Mouse (Mus musculus): Measurements from ENCODE around the gene Fbxw8. TPM values are rescaled to one million over a fixed set of nuclear protein-coding genes. Genes with fewer than 3 reads are reported as not detected.

Gene Fbxw8
- polyA plus RNA-seq, 1 experiment from 2014 or later: 31.2 TPM

- no peak for DNase-seq (ENCODE audit: low spot score)
- peaks cover 64% of the 10 kb centered on the region for H3K27me3 ChIP-seq (ENCODE audit: insufficient read depth, poor library complexity, severe bottlenecking)
- H3K27ac ChIP-seq: peak overlapping the region; percentile 79
- H3K4me3 ChIP-seq: peak overlapping the region; percentile 79
- H3K4me1 ChIP-seq: peaks cover 62% of the 10 kb centered on the region
- 2% methylated on average over 79 of the region's 79 CpGs for whole genome bisulfite sequencing
- no peaks in the 10 kb centered on the region for H3K9me3 ChIP-seq
- H3K36me3 ChIP-seq: no peaks in the 10 kb centered on the region
Measured at GRCm38 (mm10) chr5:118028191-118029034, 126.9 kb downstream of the Fbxw8 start.

DNA sequence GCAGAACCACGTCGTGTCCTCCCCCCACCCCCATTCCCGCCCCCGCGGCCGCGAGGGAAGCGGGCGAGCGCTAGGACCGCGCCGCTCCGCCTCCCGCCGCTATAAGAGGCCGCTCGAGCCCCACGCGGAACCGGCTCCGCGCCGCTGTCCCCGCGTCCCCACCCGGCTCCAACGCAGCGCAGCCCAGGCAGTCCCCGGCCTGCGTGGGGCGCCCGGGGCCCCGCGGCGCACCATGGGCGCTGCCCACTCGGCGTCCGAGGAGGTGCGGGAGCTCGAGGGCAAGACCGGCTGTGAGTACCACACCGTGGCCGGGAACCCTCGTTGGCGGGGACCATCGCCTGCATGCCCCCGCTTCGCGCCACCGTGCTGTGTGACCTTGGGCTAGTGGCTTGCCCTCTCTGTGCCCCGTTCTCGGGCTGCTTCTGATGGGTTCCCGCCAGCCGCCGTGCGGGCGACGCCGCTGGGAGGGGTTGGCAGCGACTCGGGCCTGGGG is 127.5 kb downstream of the Fbxw8 start, which contains the start of gene Tesc:
TSS of gene Tesc (plus strand) at position 46 of the 493 bp plus-strand sequence.
- Histone ChIP-seq H3K36me3 (no peaks in the 10 kb centered on the region), H3K9me3 (no peaks in the 10 kb centered on the region), H3K4me1 (peaks cover 62% of the 10 kb centered on the region), H3K27ac (peak within 1 kb of the TSS; percentile 79), H3K27me3 (ENCODE audit: insufficient read depth, poor library complexity, severe bottlenecking) (peaks cover 64% of the 10 kb centered on the region), H3K4me3 (peak within 1 kb of the TSS; percentile 79)
- whole genome bisulfite sequencing: under 1% methylated on average over 62 of the region's 63 CpGs
- no peak for DNase-seq (ENCODE audit: low spot score)

GRCm38 (mm10) chr5:118027101-118027697 is 128.1 kb downstream of the Fbxw8 start:
- WGBS: under 1% methylated on average over 39 of the region's 39 CpGs
- H3K4me1 ChIP-seq: peaks cover 62% of the 10 kb centered on the region
- no peak for DNase-seq (ENCODE audit: low spot score)
- peak overlapping the region; percentile 79 for H3K27ac ChIP-seq
- H3K9me3 ChIP-seq: no peaks in the 10 kb centered on the region
- H3K27me3 ChIP-seq (ENCODE audit: insufficient read depth, poor library complexity, severe bottlenecking): peaks cover 64% of the 10 kb centered on the region
- no peaks in the 10 kb centered on the region for H3K36me3 ChIP-seq
- H3K4me3 ChIP-seq: peak overlapping the region; percentile 79

DNA sequence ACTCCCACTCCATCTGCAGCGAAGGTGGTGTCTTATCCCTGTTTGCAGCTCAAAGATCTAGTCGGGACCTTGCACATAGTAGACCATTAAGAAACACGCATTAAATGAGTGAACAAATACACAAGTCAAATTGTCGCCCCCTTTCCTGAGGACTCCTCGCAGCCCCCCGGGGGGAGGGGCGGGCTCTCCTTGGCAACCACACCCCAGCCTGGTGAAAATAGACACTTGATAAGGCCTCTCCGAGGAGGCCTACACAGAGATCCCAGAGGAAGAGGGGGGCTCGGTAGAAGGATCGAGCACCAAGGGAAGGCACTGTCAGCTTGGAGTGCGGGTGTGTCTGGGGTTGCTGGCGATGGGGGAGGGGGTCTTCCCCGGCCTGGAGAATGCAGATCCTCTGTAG is 128.9 kb downstream of the Fbxw8 start:
- Histone ChIP-seq H3K36me3 (no peaks in the 10 kb centered on the region), H3K9me3 (no peaks in the 10 kb centered on the region), H3K4me1 (peaks cover 58% of the 10 kb centered on the region), H3K4me3 (peak overlapping the region; percentile 79), H3K27ac (peak overlapping the region; percentile 47), H3K27me3 (ENCODE audit: insufficient read depth, poor library complexity, severe bottlenecking) (peaks cover 62% of the 10 kb centered on the region)
- DNase-seq (ENCODE audit: low spot score): no peak
- 1% methylated on average over 13 of the region's 13 CpGs for WGBS

- Histone ChIP-seq H3K4me3 (peak overlapping the region; percentile 79), H3K4me1 (peaks cover 54% of the 10 kb centered on the region), H3K27me3 (ENCODE audit: insufficient read depth, poor library complexity, severe bottlenecking) (peaks cover 58% of the 10 kb centered on the region), H3K27ac (peak overlapping the region; percentile 47), H3K9me3 (no peaks in the 10 kb centered on the region), H3K36me3 (no peaks in the 10 kb centered on the region)
- no peak for DNase-seq (ENCODE audit: low spot score)
- WGBS: 6% methylated on average over 12 of the region's 12 CpGs
Measured at GRCm38 (mm10) chr5:118025880-118026279, 129.4 kb downstream of the Fbxw8 start.

- no peak for DNase-seq (ENCODE audit: low spot score)
- Histone ChIP-seq H3K9me3 (no peaks in the 10 kb centered on the region), H3K4me1 (peaks cover 34% of the 10 kb centered on the region), H3K36me3 (no peaks in the 10 kb centered on the region), H3K4me3 (no peak overlapping the region), H3K27ac (no peak overlapping the region), H3K27me3 (ENCODE audit: insufficient read depth, poor library complexity, severe bottlenecking) (peaks cover 39% of the 10 kb centered on the region)
- WGBS: 56% methylated on average over 3 of the region's 3 CpGs
Measured at GRCm38 (mm10) chr5:118023053-118023452, 132.2 kb downstream of the Fbxw8 start.

DNA sequence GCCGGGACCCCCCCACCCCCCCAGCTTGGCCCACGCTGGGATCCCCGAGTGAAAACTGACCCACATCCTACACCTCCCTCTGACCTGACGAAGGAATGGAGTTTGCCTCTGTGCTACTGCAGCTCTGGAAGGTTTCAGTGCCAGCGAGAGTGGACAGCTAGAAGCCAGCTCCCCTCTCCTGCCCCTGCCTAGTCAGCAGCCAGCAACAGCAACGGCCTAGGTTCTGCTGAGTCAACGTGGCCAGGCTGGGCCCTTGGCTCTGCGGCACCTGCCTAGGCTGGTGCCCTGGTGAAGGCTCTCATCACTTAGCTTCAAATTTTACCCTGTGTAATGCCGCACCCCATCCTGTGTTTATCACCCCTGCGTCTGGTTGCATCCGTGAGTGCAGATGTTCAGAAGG is 135.4 kb downstream of the Fbxw8 start:
- Histone ChIP-seq H3K36me3 (no peaks in the 10 kb centered on the region), H3K4me3 (no peak overlapping the region), H3K9me3 (no peaks in the 10 kb centered on the region), H3K27ac (no peak overlapping the region), H3K4me1 (peaks cover 14% of the 10 kb centered on the region), H3K27me3 (ENCODE audit: insufficient read depth, poor library complexity, severe bottlenecking) (peaks cover 31% of the 10 kb centered on the region; the same call in 1 of the 2 replicates)
- WGBS: 65% methylated on average over 11 of the region's 11 CpGs
- no peak for DNase-seq (ENCODE audit: low spot score)

DNA sequence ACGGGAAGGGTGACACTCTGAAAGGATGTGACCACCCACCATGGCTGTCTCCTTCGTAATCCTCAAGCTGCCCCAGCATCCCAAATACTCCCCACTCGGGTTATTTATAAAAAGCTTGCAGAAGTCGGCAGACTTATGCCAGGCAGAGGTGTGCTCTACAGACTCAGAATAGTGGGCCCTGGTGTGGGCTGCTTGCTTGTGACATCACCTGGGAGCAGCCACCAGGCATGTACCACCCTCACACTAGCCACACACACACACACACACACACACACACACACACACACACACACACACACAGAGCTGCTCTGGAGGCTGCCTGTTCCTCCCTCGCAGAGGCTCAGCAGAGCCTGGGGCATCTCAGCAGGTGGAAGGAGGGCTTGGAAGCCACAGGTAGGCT is 137.7 kb downstream of the Fbxw8 start:
- Histone ChIP-seq H3K9me3 (no peaks in the 10 kb centered on the region), H3K27me3 (ENCODE audit: insufficient read depth, poor library complexity, severe bottlenecking) (peaks cover 35% of the 10 kb centered on the region; the same call in 1 of the 2 replicates), H3K27ac (no peak overlapping the region), H3K4me1 (peaks cover 11% of the 10 kb centered on the region), H3K36me3 (no peaks in the 10 kb centered on the region), H3K4me3 (no peak overlapping the region)
- WGBS: 51% methylated on average over 5 of the region's 5 CpGs
- no peak for DNase-seq (ENCODE audit: low spot score)

DNA sequence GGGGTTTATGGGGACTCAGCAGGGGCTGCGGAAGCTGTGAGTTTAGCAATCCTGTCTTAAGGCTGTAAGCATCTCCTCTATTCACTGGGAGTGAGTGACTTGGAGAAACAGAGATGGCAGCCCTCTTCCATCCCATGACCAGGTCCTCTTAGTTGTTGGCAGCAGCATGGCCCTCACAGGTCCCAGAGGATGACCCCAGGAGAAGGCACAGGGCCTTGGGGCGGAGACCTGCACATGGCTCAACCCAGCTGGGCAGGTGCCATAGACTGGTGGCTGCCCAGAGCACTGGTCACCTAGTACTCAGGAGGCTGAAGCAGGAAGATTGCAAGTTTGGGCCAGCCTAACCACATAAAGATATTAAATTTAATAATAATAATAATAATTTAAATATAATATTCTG is 139.6 kb downstream of the Fbxw8 start:
- H3K27me3 ChIP-seq (ENCODE audit: insufficient read depth, poor library complexity, severe bottlenecking): peaks cover 35% of the 10 kb centered on the region; the same call in 1 of the 2 replicates
- H3K4me3 ChIP-seq: no peak overlapping the region
- peaks cover 11% of the 10 kb centered on the region for H3K4me1 ChIP-seq
- H3K36me3 ChIP-seq: 0 out of 2 replicates have a peak, but pooled peaks cover 1% of the 10 kb centered on the region
- H3K9me3 ChIP-seq: no peaks in the 10 kb centered on the region
- WGBS: 72% methylated on average over 2 of the region's 2 CpGs
- DNase-seq (ENCODE audit: low spot score): no peak
- H3K27ac ChIP-seq: no peak overlapping the region

- 21% methylated on average over 12 of the region's 12 CpGs for WGBS
- H3K27me3 ChIP-seq (ENCODE audit: insufficient read depth, poor library complexity, severe bottlenecking): peaks cover 35% of the 10 kb centered on the region; the same call in 1 of the 2 replicates
Measured at GRCm38 (mm10) chr5:118015028-118015427, 140.2 kb downstream of the Fbxw8 start.

More at GRCm38 (mm10) chr5:118015028-118015427, 140.2 kb downstream of the Fbxw8 start:
- Histone ChIP-seq H3K9me3 (no peaks in the 10 kb centered on the region), H3K27ac (no peak overlapping the region), H3K4me1 (peaks cover 11% of the 10 kb centered on the region), H3K36me3 (peaks cover 8% of the 10 kb centered on the region; the same call in 1 of the 2 replicates), H3K4me3 (no peak overlapping the region)
- no peak for DNase-seq (ENCODE audit: low spot score)

Data from heart, embryonic 10.5 days (tissue).